In genomic region chr11:20025899-20026298, GRCm38 (mm10) we compare ENCODE assay signal across 10 mouse cellular contexts.
A peak's percentile ranks its signal among the peaks of the same experiment; 100 is the strongest.
DNase-seq lines count a peak whose midpoint lies in the region; ATAC-seq lines count a peak whose summit lies in the region.
"Had no signal": no experiment of that assay in that cellular context is flagged by ENCODE, and none has a peak within 500 bp of the region (broad histone marks: within the 10 kb centered on the region; RNA-seq: fewer than 3 reads in every experiment).

No protein-coding gene starts in this region.

- no peak overlapping the region for H3K27ac ChIP-seq in forebrain, embryonic 10.5 days
- no peak overlapping the region for H3K27ac ChIP-seq in forebrain, embryonic 12.5 days
- H3K27ac ChIP-seq: heart, embryonic 13.5 days had no signal

- peaks cover 5% of the 10 kb centered on the region; the same call in 1 of the 2 replicates for H3K4me1 ChIP-seq in forebrain, embryonic 10.5 days
- H3K4me1 ChIP-seq in forebrain, embryonic 12.5 days: no peaks in the 10 kb centered on the region
- H3K4me1 ChIP-seq: heart, embryonic 13.5 days had no signal

- intact Hi-C loops in heart, postnatal 14 days (cut with DNase I): loop anchor here (2.0 kb wide), 1 partner anchor 105 kb away; no protein-coding TSS in a partner anchor

- H3K36me3 ChIP-seq in forebrain, embryonic 10.5 days (replicated peaks): peaks cover 54% of the 10 kb centered on the region
- H3K36me3 ChIP-seq in forebrain, embryonic 12.5 days (replicated peaks): peaks cover 29% of the 10 kb centered on the region

- no peak for ATAC-seq in forebrain, embryonic 12.5 days (ENCODE audit: low FRiP score)

- no peak overlapping the region for H3K9ac ChIP-seq in forebrain, embryonic 12.5 days
- H3K9ac ChIP-seq: heart, embryonic 13.5 days had no signal

- DNase-seq in forebrain, embryonic 10.5 days (ENCODE audit: extremely low spot score, low spot score): peak; percentile 20
- peak; percentile 40 for DNase-seq in thymus, postnatal 14 days
- DNase-seq in thymus, postnatal 10 days (ENCODE audit: low spot score in 2 of 2): no peak
- peak; percentile 26 to 43 for DNase-seq in heart, postnatal 14 days
- peak; percentile 7 for DNase-seq in lung, postnatal 25 days (ENCODE audit: low spot score)
- DNase-seq in layer of hippocampus, postnatal 36 days: no peak
- DNase-seq in ovary, postnatal 36 days (ENCODE audit: low spot score): no peak
- DNase-seq: right cerebral cortex, adult 18-20 months had no signal

- no peak overlapping the region for H3K4me3 ChIP-seq in forebrain, embryonic 10.5 days
- no peak overlapping the region for H3K4me3 ChIP-seq in forebrain, embryonic 12.5 days (replicated peaks)
- H3K4me3 ChIP-seq: heart, embryonic 13.5 days had no signal

- no peak overlapping the region for H3K4me2 ChIP-seq in forebrain, embryonic 12.5 days
- H3K4me2 ChIP-seq: heart, embryonic 13.5 days had no signal

- H3K27me3 ChIP-seq in forebrain, embryonic 10.5 days (ENCODE audit: poor library complexity, severe bottlenecking): no peaks in the 10 kb centered on the region
- no peaks in the 10 kb centered on the region for H3K27me3 ChIP-seq in forebrain, embryonic 12.5 days
- H3K27me3 ChIP-seq: heart, embryonic 13.5 days had no signal

- WGBS in forebrain, embryonic 10.5 days: 63% methylated on average over 11 of the region's 11 CpGs
- 68% methylated on average over 11 of the region's 11 CpGs for WGBS in forebrain, embryonic 12.5 days

- H3K9me3 ChIP-seq in forebrain, embryonic 10.5 days: peaks cover 8% of the 10 kb centered on the region
- H3K9me3 ChIP-seq in forebrain, embryonic 12.5 days: peaks cover 7% of the 10 kb centered on the region

Comparison
In these comparisons a context has a peak if more than half of its experiments do, and no peak if none do; other contexts are left out.
1. DNase-seq: peak in forebrain, embryonic 10.5 days (single experiment), thymus, postnatal 14 days (single experiment), heart, postnatal 14 days (2 of 2) and lung, postnatal 25 days (single experiment); none in thymus, postnatal 10 days (0 of 2), layer of hippocampus, postnatal 36 days (0 of 2) and ovary, postnatal 36 days (single experiment).